Mouse (Mus musculus): ENCODE data around the gene Nudt3.
"Not testable (repeated sequence)": the region's sequence is repeated elsewhere in the genome, so short reads cannot be mapped to it uniquely, and the experiment has no call there.

Gene Nudt3

GRCm38 (mm10) chr17:27636132-27637020 lies 13.1 kb upstream of the Nudt3 start, which contains the start of gene Rps10:
Gene Rps10, minus strand, starts transcription at chr17:27636669.
- in situ Hi-C loops (cut with MboI, MseI): no loop called here

GRCm38 (mm10) chr17:27635575-27635903 lies 12.2 kb upstream of the Nudt3 start:
- in situ Hi-C loops (cut with MboI, MseI): not testable (repeated sequence)

- in situ Hi-C loops (cut with MboI, MseI): no loop called here
These were observed 11.7 kb upstream of the Nudt3 start, which contains the start of gene RPS10-NUDT3 for GRCm38 (mm10) chr17:27634871-27635574. Gene RPS10-NUDT3, minus strand, starts transcription at chr17:27635222.

- in situ Hi-C loops (cut with MboI, MseI): no loop called here
These were observed 6.1 kb upstream of the Nudt3 start for GRCm38 (mm10) chr17:27629249-27630020.

GRCm38 (mm10) chr17:27628376-27628775 lies 5.1 kb upstream of the Nudt3 start:
- in situ Hi-C loops (cut with MboI, MseI): no loop called here

GRCm38 (mm10) chr17:27627451-27627850 lies 4.2 kb upstream of the Nudt3 start:
- in situ Hi-C loops (cut with MboI, MseI): no loop called here

GRCm38 (mm10) chr17:27626681-27627080 lies 3.4 kb upstream of the Nudt3 start:
- in situ Hi-C loops (cut with MboI, MseI): no loop called here

GRCm38 (mm10) chr17:27625455-27626251 lies 2.4 kb upstream of the Nudt3 start:
- in situ Hi-C loops (cut with MboI, MseI): no loop called here

GRCm38 (mm10) chr17:27622611-27623359 lies 510 bp downstream of the Nudt3 start:
- in situ Hi-C loops (cut with MboI, MseI): no loop called here

GRCm38 (mm10) chr17:27621705-27622531 lies 1.4 kb downstream of the Nudt3 start:
- in situ Hi-C loops (cut with MboI, MseI): no loop called here

GRCm38 (mm10) chr17:27621161-27621560 lies 2.1 kb downstream of the Nudt3 start:
- in situ Hi-C loops (cut with MboI, MseI): no loop called here

GRCm38 (mm10) chr17:27615388-27615787 lies 7.9 kb downstream of the Nudt3 start:
- in situ Hi-C loops (cut with MboI, MseI): loop anchor here (5.0 kb wide), 1 partner anchor 48 kb away; the partner anchor contains the start of gene AI413582

- in situ Hi-C loops (cut with MboI, MseI): no loop called here
These were observed 10.3 kb downstream of the Nudt3 start for GRCm38 (mm10) chr17:27613016-27613415.

GRCm38 (mm10) chr17:27611994-27612393 lies 11.3 kb downstream of the Nudt3 start:
- in situ Hi-C loops (cut with MboI, MseI): no loop called here

- in situ Hi-C loops (cut with MboI, MseI): no loop called here
These were observed 11.8 kb downstream of the Nudt3 start for GRCm38 (mm10) chr17:27611519-27611884.

GRCm38 (mm10) chr17:27610679-27611518 lies 12.4 kb downstream of the Nudt3 start:
- in situ Hi-C loops (cut with MboI, MseI): no loop called here

GRCm38 (mm10) chr17:27609576-27609975 lies 13.7 kb downstream of the Nudt3 start:
- in situ Hi-C loops (cut with MboI, MseI): no loop called here

GRCm38 (mm10) chr17:27603522-27604234 lies 19.6 kb downstream of the Nudt3 start:
- in situ Hi-C loops (cut with MboI, MseI): no loop called here

Measured in T-helper 1 cell (primary cell).